In the genomic region with DNA sequence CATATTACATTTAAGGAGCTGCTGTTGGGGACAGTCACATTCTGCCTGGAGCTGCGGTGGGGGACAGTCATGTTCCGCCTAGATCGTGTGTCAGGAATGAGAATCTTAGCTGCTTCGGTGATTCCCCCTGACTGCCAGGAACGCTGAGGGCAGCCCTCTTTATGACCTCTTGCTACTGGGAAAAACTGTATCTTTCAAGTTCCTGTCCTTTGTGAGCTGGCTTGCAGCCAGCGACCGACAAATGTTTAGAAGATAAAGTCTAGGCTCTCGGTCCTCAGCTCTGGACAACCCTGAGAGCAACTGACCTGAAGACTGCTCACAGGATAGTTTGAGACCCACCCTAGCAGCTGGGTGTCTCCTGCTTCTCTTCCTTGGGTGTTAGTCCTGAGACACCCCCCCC, we compare ENCODE assay signal across 10 mouse cellular contexts. TPM values are rescaled to one million over a fixed set of nuclear protein-coding genes. Genes with fewer than 3 reads are reported as not detected.
DNase-seq lines count a peak whose midpoint lies in the region; ATAC-seq and TF ChIP-seq lines count a peak whose summit lies in the region.
"Had no signal": no experiment of that assay in that cellular context is flagged by ENCODE, and none has a peak within 500 bp of the region (broad histone marks: within the 10 kb centered on the region; RNA-seq: fewer than 3 reads in every experiment).

No protein-coding gene starts in this region.

- H3K4me1 ChIP-seq in bone marrow, adult 2 months (ENCODE audit: control insufficient read depth, insufficient read depth, low read length) = peaks cover 3% of the 10 kb centered on the region; the same call in 1 of the 2 replicates
- H3K4me1 ChIP-seq in liver, embryonic 16.5 days (ENCODE audit: control insufficient read depth, low read depth, low read length) = peaks cover 43% of the 10 kb centered on the region

- H3K27ac ChIP-seq in bone marrow, adult 2 months (ENCODE audit: control insufficient read depth, insufficient read depth, low read depth, low read length, poor library complexity) = peak overlapping the region; percentile 66
- peak overlapping the region; percentile 84 for H3K27ac ChIP-seq in liver, embryonic 16.5 days (ENCODE audit: low read length)

- H3K9ac ChIP-seq in liver, embryonic 16.5 days (ENCODE audit: low read depth, low read length) = peak overlapping the region; percentile 37

- peak; percentile 19 for DNase-seq in adrenal gland, adult 2 months
- DNase-seq in adrenal gland, adult 8-10 months = no peak
- peak; percentile 15 for DNase-seq in kidney, postnatal 10 days
- no peak for DNase-seq in kidney, postnatal 25 days
- no peak for DNase-seq in thymus, postnatal 10 days (ENCODE audit: low spot score in 2 of 2)
- no peak for DNase-seq in testis, postnatal 10 days (ENCODE audit: low spot score)
- DNase-seq: cerebellum, postnatal 10 days had no signal

- ATAC-seq in liver, embryonic 16.5 days (ENCODE audit: low read depth) = peak; percentile 74

- no peaks in the 10 kb centered on the region for H3K27me3 ChIP-seq in liver, embryonic 16.5 days (ENCODE audit: control insufficient read depth, insufficient read depth, low read depth, low read length)

- H3K36me3 ChIP-seq in liver, embryonic 16.5 days (ENCODE audit: control insufficient read depth, insufficient read depth) = no peaks in the 10 kb centered on the region

- WGBS in bone marrow, adult 2 months = 13% methylated on average over 8 of the region's 8 CpGs
- 8% methylated on average over 8 of the region's 8 CpGs for whole genome bisulfite sequencing in liver, embryonic 16.5 days (ENCODE audit: insufficient replicate concordance)

- peak overlapping the region; percentile 45 for H3K4me2 ChIP-seq in liver, embryonic 16.5 days (ENCODE audit: low read depth, low read length)

- H3K4me3 ChIP-seq in bone marrow, adult 2 months (replicated peaks; ENCODE audit: control insufficient read depth, low read depth, low read length) = no peak overlapping the region
- H3K4me3 ChIP-seq in liver, embryonic 16.5 days (ENCODE audit: low read depth, low read length) = no peak overlapping the region

- H3K9me3 ChIP-seq in liver, embryonic 16.5 days (replicated peaks; ENCODE audit: control insufficient read depth, low read length) = no peaks in the 10 kb centered on the region; the same call in 1 of the 2 replicates

- no peak for TF ChIP-seq CTCF in bone marrow, adult 2 months (IDR thresholded peaks at IDR 0.05; ENCODE audit: control insufficient read depth, insufficient read depth, low read length)

- no peak for TF ChIP-seq POLR2A in bone marrow, adult 2 months (IDR thresholded peaks at IDR 0.05; ENCODE audit: borderline replicate concordance, control insufficient read depth, low read depth, low read length)

RNA-seq across cellular contexts. Expression of gene Gm49496, which starts 5.6 kb away (rescaled TPM):
- total RNA-seq in adrenal gland, adult 2 months (2021) = not detected
- polyA plus RNA-seq in adrenal gland, adult 2 months (2012; rRNA removed) = not detected in 2 replicates
- total RNA-seq in adrenal gland, adult 8-10 months (2022) = not detected
- polyA plus RNA-seq in bone marrow, adult 2 months (2011; ENCODE audit: insufficient read depth, insufficient read length, low replicate concordance, missing spikeins) = 1.0 TPM in 1 of 2 replicates, not detected in the other
- not detected in 2 replicates for polyA plus RNA-seq in liver, embryonic 16.5 days (2015; fragmentation: Nextera tagmentation; extraction: Ambion mirVana)
- polyA plus RNA-seq: limb, embryonic 14.5 days had no signal

RNA-seq across cellular contexts. Expression of gene Gm10198, which starts 37.3 kb away (rescaled TPM):
- total RNA-seq in adrenal gland, adult 2 months (2021) = not detected
- not detected in 2 replicates for polyA plus RNA-seq in adrenal gland, adult 2 months (2012; rRNA removed)
- total RNA-seq in adrenal gland, adult 8-10 months (2022) = not detected
- not detected in 2 replicates for polyA plus RNA-seq in bone marrow, adult 2 months (2011; ENCODE audit: insufficient read depth, insufficient read length, low replicate concordance, missing spikeins)
- not detected in 2 replicates for polyA plus RNA-seq in liver, embryonic 16.5 days (2015; fragmentation: Nextera tagmentation; extraction: Ambion mirVana)
- polyA plus RNA-seq: limb, embryonic 14.5 days had no signal

Comparison
In these comparisons a context has a peak if more than half of its experiments do, and no peak if none do; other contexts are left out.
1. DNase-seq: peak in adrenal gland, adult 2 months (single experiment) and kidney, postnatal 10 days (single experiment); none in adrenal gland, adult 8-10 months (single experiment), kidney, postnatal 25 days (0 of 2), thymus, postnatal 10 days (0 of 2) and testis, postnatal 10 days (single experiment).